Mouse (Mus musculus): ENCODE data around the gene Tex2.

DNA sequence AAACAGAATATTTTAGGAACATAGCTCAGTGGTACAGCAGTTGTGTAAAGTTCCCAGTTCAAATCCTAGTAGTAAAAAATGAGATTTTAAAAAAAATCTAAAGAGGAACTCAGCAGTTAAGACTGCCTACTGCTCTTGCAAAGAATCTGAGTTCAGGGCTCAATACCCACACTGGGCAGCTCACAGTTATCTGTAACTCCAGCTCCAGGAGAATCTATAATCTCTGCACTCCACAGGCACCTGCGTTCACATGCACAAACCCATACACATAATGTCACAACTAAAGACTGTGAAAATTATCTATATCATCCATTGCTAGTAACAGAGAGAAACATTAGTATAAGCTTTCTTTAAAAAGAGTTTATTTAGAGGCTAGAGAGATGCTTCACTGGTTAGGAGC lies 152.6 kb downstream of the Tex2 start:
- no peak for TF ChIP-seq POLR2A (IDR thresholded peaks at IDR 0.05; ENCODE audit: borderline replicate concordance, extremely low read depth, insufficient read depth, insufficient read length, poor library complexity, severe bottlenecking)
- TF ChIP-seq CTCF (IDR thresholded peaks at IDR 0.05; ENCODE audit: borderline replicate concordance, extremely low read depth, insufficient read depth, insufficient read length) = no peak

All from brain, embryonic 14.5 days (tissue).